Mouse (Mus musculus) liver, postnatal 0 days (tissue): Measurements from ENCODE around the gene Fam102a.

Experiments used
- CTCF ChIP-seq: sonication (generic); IDR thresholded peaks from 2 replicates; pipeline ENCODE4 v1.5.1; 2016; ENCODE audit warnings: antibody characterized with exemption, low read depth
- EP300 ChIP-seq: IDR thresholded peaks from 2 replicates; pipeline ENCODE4 v1.6.1; 2016; ENCODE audit warnings: antibody characterized with exemption, low read depth, mild to moderate bottlenecking

GRCm38 (mm10) chr2:32607262-32607947 is 72.3 kb downstream of the Fam102a start:
- TF ChIP-seq CTCF (no peak), EP300 (no peak)
